Mouse (Mus musculus) embryo, embryonic 11 days (tissue): ENCODE data around the gene Arl15.

Experiments used
- DNase-seq: peaks from one replicate; pipeline ENCODE4 v3.0.0-alpha.2; 2015

The Arl15 gene

DNA sequence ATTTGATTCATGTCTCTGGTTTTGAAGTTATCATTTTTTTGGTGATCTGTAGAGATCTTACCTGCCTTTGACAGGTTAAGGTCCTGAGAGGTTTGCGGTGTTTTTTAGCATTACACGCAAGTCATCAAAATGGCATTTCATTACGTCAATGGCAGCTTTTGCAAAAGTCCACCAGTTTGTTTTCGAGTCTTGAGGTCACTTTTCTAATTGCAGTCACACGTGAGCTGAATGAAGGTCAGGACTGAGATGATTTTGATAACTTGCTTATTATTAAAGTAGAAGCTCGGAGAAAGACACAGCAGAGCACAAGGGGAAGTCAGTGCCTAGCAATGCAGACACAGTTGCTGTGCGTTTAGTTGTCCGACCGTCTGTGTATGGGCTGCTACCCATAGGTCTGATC lies 8.3 kb downstream of the Arl15 start:
- DNase-seq: no peak

DNA sequence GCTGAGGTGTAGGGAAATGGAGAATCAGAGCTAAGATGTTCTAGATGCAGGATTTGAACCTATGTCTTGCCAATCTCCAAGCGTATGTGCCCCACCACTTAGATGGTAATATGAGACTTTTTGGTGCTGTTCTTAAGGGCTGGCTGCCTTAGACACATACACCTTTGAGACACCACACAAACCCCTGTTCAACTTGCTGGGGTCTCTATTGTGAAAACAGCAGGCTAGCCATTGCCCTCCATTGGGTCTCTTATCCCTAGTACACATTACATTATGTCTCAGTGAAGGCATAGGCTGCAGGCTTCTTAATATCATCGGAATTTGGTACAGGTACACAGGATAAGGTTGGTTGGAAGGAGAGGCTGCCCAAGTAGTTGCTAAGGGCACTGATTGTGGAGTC lies 16.8 kb downstream of the Arl15 start:
- DNase-seq: no peak

GRCm38 (mm10) chr13:113811910-113812592 lies 17.7 kb downstream of the Arl15 start:
- peak; percentile 54 for DNase-seq

GRCm38 (mm10) chr13:113812593-113812975 lies 18.3 kb downstream of the Arl15 start:
- peak; percentile 22 for DNase-seq

GRCm38 (mm10) chr13:113814121-113814520 lies 19.8 kb downstream of the Arl15 start:
- DNase-seq: no peak

- DNase-seq: peak; percentile 47
These were observed 21.6 kb downstream of the Arl15 start for GRCm38 (mm10) chr13:113815697-113816420.

GRCm38 (mm10) chr13:113816421-113816810 lies 22.1 kb downstream of the Arl15 start:
- no peak for DNase-seq

DNA sequence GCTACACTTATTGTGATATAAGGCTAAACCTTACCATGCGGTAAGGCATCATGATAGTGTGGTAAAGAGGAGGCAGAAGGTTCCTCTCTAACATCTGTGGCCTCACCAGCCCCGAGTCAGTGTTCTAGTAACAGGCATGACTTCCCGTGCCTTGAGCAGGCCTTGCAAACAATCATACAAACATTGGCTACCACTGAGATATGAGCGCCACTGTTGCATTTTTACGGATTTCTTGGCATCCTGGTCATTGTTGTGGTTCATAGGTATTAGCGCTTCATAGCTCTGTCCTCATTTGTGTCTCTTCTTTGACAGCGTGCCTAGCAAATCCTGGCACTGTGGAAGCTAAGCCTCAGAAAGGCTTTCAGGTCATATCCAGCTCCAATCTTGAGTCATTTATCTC lies 24.7 kb downstream of the Arl15 start:
- no peak for DNase-seq

- DNase-seq: no peak
These were observed 25.9 kb downstream of the Arl15 start for GRCm38 (mm10) chr13:113820176-113820575.

DNA sequence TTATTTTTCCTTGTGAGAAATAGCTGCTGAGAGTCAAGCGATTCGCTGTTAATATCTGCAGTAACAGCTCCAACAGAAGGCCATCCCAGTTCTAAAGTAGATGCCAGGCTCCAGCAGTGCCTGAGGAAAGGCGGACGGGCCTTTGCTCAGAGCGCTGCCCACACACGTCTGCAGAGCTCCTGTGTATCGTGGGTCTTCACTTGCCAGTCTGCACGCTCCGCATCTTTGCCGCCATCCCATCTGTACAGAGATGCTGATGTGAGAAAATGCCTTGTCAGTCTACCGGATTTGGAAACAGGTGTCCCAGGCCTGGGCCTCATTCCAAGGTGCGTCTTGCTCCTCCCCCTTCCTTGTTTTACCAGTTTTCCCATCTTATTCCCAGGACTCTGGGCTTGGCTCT lies 27.6 kb downstream of the Arl15 start:
- DNase-seq: no peak

GRCm38 (mm10) chr13:113824027-113824426 lies 29.7 kb downstream of the Arl15 start:
- no peak for DNase-seq

- DNase-seq: no peak
These were observed 34.3 kb downstream of the Arl15 start for GRCm38 (mm10) chr13:113828633-113829032.

DNA sequence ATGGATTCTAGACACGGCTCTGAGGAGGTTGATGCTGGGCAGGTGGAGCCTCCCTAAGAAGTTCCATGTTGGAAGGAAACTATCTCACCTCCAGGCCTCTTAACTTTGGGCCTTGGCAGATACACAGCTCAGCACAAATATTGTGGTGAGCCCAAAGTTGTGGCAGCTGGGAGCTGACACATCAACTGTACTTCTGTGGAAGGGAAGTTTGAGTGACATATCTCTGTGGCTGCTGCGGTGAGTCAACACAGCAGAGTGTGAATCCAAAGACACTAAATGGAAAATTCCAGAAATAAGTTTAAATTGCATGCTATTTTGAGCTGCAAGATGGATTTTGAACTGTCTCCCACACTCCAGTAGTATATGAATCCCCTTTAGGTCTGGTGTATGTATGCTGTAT lies 34.8 kb downstream of the Arl15 start:
- DNase-seq: no peak

DNA sequence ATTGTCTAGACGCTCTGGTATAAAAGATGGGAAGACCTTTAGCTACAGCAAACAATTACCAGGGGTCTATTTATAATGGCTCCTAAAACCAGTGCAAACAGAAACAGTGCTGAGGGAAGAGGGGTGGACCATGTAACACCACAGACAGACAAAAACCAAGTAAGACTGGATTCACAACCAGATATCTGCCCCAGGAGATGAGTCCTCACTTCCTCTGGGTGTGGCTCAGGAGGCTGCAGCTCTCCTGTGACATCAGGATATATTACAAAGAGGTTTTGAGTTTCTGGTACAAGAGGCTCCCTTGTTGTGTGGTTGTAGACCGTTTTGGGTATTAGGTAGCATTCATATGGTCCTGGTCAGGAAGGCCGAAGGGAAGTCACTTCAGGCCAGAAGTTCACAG lies 36.5 kb downstream of the Arl15 start:
- no peak for DNase-seq

GRCm38 (mm10) chr13:113832947-113833346 lies 38.6 kb downstream of the Arl15 start:
- DNase-seq: no peak

DNA sequence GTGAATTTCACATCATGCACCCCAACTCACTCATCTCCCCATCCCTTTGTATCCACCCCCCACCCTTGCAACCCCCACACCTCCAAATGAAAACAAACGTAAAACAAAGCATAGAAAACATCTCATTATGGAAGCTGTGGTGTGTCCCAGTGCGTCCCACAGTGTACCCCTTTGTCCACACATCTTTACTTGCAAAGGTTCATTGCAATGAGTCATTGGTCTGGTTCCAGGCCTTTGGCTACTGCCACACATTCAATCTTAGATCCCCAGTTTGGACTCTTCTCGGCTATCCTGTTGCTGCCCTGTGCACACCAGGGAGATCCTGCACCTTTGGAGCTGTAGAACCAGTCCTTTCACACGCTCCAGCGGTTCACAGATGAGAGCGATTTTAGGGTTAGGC lies 41.6 kb downstream of the Arl15 start:
- no peak for DNase-seq

- DNase-seq: no peak
These were observed 44.6 kb downstream of the Arl15 start for GRCm38 (mm10) chr13:113838601-113839576.

- DNase-seq: no peak
These were observed 46.1 kb downstream of the Arl15 start for GRCm38 (mm10) chr13:113840421-113840820.

DNA sequence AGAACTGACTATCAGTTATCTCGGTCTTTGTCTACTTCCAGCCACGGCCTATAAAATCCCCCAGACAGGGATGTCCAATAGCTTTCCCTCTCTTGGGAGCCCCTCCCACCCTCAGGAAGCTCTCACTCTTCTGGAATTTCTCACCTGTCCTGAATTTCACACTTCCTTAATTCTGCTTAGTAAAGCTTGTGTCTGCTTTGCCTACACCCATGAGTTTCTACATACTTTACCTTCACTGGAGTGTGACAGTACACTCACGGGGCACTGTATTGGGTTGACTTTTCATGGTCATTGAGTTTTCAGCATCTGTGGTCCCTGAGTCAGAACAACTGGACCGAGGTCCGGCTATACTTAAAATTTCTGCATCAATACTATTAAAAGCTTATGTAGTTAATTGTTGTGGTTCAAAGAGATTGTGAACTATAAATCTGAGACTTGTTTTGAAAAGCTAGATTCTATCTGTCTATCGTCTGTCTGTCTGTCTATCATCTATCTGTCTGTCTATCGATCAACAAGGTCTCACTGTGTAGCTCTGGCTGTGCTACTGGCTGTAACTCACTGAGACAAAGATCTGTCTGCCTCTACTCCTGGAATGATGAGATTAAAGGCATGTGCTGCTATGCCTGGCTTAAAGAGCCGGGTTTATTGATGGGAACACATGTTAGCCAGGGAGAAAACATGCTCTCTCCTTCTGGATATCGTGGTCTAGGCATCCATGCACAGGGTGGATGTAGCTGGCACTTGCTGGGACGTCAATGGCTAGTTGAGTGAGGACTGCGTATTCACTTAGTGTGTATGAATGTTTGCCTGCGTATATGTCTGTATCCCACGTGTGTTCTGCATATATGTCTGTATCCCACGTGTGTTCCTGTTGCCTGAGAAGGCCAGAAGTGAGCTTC lies 48.4 kb downstream of the Arl15 start:
- no peak for DNase-seq

DNA sequence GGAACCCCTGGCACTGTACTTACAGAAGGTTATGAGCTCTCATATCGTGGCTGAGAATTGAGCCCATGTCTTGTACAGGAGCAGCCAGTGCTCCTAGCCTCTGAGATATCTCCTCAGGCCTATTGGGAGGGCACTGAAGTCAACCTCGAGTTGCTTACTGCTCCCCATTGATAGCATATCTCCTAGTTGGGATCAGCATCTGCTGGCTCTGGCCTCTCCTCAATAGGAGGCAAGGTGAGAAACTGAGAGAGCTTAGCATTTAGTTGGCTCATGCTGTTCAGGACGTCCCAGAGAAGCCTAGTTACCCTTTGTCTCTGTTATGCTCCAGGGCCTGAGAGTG lies 49.0 kb downstream of the Arl15 start:
- no peak for DNase-seq

DNA sequence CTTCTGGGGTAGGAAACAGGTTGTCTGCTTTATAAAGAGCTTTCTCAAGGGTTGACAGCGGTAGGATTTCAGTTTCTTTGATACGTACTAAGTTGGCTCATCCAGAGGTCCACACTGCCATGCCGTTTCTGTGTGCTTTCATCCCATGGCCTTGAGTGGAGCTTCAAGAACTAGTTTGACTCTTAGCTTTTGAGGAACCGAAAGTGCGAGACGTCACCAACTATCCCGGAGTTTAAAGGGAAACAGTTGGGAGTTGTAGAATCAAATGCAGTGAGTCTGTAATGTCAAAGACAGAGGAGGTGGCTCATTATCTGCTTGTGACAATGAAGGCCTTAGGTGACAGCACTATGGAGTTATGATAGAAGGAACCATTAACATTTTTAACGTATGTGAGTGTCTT lies 49.6 kb downstream of the Arl15 start:
- no peak for DNase-seq

GRCm38 (mm10) chr13:113844717-113845116 lies 50.4 kb downstream of the Arl15 start:
- DNase-seq: no peak

- no peak for DNase-seq
These were observed 50.9 kb downstream of the Arl15 start for GRCm38 (mm10) chr13:113845229-113845628.
